Mouse (Mus musculus) thymus, postnatal 10 days (tissue): ENCODE data around the gene Pdlim5.
"Not testable (repeated sequence)": the region's sequence is repeated elsewhere in the genome, so short reads cannot be mapped to it uniquely, and the experiment has no call there.

ENCODE experiments used
- DNase-seq, 2 experiments: peaks; one replicate each; pipeline ENCODE4 v3.0.0; 2021; ENCODE audit warnings: low spot score in 2 of 2

Pdlim5 gene

DNA sequence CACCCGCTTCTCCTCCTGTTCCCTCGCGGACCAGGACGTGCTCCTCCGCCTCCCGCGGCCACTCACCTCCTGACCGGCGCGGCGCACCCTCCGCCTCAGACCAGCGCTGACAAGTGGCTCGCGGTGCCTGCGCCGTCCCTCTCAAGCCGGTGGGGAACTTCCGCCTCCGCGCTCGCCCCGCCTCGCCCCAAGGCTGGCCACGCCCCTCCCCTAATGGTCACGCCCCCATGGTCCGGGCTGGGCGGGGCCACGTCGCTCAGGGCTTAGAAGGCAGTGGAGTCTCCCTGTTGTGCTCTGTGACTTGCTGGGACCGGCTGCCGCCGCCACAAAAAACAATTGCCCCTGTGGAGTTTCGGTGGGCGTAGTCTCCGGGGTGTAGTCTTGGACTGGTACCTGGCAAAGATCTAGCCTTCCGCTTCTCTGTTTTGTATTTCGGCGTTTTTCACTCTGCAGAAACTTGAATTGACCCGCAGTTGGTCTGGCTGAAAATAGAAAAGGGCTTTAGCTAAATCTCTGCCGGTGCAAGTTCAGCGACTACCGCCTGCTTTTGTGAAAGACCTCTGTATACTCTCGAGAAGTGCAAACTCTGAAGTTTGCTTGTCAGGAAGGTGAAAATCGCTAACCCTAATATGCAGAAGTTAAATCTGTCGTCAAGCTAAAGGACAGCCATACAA, at the start of gene Pdlim5:
Gene Pdlim5 (minus strand): TSS at position 177 of the 674 bp plus-strand sequence.
- DNase-seq: peak; percentile 87 to 95

DNA sequence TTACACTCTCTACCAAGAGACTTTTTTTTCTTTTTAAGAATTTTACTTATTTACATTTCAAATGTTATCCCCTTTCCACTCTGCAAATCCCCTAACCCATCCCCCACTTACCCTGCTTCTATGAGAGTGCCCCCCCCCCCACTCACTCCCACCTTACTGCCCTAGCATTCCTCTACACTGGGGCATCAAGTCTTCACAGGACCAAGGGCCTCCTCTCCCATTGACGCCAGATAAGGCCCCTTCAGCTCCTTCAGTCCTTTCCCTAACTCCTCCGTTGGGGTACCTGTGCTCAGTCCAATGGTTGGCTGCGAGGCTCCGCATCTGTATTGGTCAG, 48.2 kb upstream of the Pdlim5 start:
- DNase-seq: no peak

DNA sequence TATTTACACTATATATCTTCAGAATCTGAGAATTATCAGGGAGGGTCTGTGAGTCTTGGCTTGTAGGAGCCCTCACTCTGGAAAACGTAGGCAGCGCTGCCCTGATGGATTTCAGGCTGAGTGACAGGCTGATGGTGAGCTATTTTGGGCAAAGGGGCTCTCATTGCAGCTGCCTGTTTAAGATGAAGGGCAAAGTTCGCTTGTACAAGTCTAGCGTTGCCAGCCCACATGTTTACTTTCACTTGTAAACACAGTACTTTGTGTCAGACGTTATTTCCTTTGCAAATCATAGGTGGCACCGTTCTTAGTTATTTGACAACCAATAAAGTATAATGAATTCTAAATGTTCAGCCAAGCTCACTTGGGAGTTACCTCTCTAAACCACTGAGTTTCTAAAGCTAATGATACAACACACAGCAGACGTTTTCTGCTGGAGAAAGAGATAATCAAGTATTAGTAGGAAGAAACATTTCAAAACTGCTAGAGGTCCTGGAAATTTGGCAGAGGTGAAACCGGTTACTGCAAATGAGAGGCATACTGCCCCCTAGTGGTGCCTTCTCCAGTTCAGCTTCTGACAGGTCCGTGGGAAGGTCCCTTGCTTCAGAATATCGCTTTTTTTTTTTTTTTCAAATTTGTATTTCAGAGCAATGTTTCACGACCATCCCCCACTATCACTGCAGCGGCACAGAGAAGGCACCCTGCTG, 47.7 kb upstream of the Pdlim5 start:
- peak; percentile 71 to 95 for DNase-seq

DNA sequence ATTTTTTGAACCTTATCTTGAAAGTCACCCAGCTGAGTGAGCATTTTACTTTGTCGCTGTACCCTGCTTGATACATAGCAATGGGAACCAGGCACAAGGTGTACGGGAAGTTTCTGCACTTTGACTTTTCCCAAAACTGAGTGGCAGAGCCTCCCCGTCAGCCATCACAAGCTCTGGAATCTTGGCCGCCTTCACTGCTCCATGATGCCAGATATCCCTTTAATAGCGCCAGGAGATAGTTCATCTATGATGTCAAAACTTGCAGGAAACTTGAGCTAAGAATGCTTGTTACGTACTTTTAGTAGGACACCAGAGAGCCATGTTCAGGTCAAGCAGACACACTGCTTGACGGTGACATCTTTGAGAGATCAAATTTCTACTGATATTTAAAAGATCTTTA, 46.7 kb upstream of the Pdlim5 start:
- no peak for DNase-seq

DNA sequence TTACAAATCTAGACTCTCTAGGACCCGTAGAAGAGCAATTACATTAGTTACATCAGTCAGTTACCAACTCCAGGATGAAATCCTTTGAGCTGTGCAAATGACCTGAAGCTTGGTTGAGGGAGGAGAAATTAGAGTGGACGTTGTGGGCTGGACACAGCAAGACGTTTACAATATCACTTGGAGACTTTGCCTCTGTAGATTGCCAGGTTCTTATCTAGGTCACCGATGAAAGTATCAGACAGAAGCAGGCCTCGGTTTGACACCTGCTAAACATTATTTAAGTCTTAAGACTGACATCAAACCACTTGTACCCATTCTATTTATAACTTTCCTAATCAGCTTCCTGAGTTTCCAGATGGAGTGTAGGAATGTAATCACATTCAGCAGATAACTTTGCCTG, 45.6 kb upstream of the Pdlim5 start:
- no peak for DNase-seq

DNA sequence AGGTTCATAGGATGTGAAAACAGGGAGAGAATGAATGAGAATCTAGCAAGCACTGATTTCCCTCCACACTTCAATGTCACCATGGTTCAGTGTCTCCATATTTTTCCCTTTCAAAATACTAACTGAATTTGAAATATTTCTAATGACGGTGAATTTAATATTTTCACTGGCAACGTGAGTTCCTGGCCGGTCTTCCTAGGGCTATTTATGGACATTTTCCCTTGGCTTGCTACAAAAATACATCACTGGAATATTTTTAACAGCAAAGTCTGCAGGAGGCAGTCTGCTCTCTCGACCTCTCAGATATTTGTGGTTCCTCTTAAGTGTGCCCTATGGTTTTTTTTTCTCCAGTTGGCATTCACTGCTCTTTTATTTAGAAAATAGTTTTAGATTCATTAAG, 44.7 kb upstream of the Pdlim5 start:
- no peak for DNase-seq

DNA sequence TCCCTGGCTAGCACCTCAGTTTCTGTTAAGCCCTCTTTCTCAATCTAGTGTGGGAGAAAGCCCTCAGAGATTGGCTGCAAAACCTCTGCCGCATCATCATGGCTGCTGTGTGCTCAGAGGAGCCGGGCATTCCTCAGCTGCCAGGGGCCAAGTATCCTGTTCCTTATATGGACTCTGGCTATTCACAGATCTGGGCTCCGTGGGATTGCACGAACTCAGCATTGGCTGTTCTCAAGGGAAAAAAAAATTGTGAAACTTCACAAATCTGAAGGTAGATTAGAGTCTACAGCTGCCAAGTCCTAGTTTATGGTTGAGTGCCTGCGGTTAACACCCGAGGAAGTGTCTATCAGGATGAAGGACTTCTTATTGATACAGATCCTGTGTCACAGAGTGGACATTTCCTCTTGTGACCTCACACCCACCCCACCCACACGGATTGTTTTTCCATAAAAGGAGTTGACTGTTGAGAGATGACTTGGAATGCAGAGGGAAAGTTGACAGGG, 44.1 kb upstream of the Pdlim5 start:
- DNase-seq: no peak

DNA sequence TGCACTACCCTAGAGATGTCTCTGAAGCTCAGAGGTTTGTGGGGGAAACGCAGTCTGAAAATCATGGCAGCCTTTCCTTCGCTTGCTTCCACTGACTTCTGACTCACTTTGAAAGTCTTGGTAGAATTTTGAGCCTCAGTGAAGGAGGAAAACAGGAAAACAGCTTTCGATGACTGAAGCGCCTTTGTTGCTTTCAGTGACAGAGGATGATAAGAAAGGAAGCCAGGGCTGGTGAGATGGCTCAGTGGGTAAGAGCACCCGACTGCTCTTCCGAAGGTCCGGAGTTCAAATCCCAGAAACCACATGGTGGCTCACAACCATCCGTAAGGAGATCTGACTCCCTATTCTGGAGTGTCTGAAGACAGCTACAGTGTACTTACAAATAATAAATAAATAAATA, 43.1 kb upstream of the Pdlim5 start:
- DNase-seq: not testable (repeated sequence)

DNA sequence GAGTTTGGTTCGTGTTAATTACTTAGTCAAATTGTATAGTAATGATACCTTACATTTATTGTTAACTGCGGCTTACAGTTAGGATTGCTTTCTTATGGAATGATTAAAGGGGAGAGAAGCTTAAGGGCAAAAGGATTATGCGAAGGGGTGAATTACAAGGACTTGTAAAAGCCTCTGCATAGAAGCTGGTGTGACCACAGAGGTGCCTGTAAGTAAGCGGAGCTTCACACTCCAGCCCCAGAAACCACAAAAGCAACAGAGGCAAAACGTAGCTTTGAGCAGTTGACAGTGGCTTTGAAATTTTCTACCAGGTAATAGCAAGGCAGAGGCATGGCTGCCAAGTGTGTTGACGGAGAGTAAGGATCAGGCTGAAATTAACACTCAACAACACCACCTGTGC, 41.3 kb upstream of the Pdlim5 start:
- no peak for DNase-seq

DNA sequence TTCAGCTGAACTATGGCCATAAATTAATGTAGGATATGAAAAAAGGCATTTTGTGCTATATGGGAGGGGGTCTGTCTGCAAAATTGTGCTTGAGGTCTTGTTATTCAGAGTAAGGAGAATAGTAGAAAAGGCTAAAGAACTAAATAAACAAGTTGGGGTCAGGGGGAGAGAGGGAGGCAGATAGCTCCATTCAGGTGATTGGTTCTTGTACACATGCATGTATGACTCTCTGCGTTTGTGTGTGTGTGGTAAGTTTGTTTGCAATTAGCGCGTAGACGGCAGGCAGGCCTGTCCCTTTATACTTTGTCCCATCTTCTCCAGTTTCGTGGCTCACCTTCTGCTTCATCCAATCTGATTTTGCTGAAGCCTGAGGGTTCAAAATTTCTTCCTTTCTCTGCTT, 40.7 kb upstream of the Pdlim5 start:
- no peak for DNase-seq

DNA sequence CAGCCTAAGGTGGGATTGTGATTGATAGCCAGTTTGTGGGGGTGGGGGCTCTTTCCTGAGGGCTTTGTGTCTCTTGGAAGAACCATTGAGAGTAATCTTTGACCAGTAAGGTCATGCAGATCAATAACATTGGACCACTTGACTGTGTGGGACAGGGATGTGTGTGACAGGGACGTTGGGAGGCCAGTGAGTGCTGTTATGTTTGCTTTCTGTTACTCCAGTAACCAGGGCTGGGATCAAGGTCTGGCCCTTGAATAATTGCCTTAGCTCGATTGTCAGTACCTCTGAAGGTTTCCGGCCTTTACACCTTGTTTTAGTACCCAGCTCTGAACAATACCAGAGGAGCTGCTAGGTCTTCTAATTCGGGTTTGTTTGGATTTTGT, 39.3 kb upstream of the Pdlim5 start:
- DNase-seq: no peak

DNA sequence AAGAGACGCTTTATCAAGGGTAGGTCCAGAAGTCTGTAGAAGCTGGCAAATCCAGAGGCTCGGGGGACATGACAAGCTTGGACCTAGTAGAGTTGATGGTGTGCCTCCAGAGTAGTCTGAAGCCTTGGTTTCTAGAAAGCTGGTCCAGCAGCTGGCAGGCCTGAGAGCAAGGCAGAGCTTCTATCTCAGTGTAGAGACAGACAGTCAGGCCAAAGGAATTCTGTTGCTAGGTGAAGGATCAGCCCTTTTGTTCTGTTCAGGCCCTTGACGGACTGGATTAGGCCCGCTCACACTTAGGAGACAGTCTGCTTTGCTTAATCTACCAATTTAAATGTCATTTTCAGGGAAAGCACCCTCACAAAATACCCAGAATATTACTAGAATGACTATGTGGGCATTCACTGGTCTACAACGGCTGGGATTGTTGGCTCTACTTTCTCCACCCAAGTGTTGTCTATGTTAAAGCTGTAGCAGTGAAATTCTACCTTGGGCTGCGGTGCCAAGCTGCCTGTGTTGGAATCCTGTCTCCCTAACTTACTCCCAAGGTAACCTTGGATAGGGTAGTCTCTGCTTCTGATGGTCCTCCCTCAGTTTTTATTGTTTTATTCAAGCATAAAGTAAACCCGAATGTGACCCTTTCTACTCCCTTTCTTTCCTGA, 38.8 kb upstream of the Pdlim5 start:
- no peak for DNase-seq

DNA sequence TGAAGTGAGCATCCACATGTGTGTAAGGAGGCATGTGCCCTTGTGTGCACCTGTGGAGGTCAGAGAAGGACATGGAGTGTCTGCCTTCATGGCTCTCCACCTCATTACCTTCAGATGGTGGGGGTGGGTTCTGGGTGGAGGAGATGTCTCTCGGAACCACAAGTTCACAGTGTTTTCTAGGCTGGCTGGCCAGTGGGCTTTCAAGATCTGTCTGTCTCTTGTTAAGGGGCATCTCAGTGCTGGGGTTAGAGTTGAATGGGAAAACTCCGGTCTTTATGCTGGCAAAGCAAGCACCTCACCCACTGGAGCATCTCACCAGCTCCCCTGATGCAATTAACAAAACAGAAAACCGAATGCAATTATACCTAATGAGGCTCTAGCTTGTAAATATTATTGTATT, 36.0 kb upstream of the Pdlim5 start:
- no peak for DNase-seq

DNA sequence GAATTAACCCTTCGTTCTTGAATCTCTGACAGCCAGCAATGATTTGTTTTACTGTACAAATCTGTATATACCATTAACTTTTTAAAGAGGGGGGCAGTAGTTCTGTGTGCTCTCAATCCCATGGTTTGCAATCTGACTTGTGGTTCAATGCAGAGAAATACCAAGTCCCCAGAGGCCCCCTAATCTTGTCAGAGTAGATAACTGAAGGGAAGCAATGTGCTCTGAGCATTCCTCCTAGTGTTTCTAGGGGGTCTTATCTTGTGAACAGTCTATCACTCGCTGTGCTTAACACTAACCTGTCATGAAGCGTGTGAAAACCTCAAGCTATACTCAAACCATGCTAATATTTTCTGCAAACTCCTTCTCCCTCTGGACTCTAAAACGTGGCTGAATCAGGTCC, 34.6 kb upstream of the Pdlim5 start:
- no peak for DNase-seq

DNA sequence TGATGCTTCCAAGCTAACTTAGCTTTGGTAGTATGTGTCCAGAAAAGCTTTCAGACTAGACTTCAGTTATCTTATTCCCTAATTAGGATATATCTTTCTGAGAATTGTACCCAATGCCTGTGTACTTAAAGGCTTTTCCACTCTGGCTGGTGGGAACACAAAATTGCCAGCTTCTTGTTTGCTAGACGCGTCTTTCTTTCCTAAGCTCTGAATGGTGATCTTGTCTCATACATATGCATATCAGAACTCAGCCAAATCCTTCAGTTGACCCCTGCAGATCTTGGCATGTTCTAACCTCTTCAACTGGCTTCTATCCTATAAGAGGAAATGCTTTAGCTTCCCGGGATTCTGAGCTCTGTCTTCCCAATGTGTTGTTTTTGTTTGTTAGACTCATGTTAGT, 31.3 kb upstream of the Pdlim5 start:
- no peak for DNase-seq

DNA sequence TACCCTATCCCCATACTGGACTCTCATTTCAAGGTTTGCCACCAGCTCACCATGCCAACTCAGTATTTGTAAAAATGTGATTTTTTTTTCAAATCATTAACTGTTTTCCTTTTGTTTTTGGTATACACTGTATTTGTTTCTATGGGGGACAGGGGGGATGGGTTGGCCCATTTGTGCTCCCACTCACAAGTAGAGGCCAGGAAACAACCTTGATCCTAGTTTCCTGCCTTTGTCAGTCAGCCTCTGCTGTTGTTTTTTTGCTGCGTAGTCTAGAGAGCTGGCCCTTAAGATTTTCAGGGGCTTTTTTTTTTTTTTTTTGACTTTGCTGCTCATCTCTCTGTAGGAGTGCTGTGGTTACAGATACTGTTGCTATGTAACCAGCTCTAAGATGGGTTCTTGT, 28.6 kb upstream of the Pdlim5 start:
- DNase-seq: no peak

DNA sequence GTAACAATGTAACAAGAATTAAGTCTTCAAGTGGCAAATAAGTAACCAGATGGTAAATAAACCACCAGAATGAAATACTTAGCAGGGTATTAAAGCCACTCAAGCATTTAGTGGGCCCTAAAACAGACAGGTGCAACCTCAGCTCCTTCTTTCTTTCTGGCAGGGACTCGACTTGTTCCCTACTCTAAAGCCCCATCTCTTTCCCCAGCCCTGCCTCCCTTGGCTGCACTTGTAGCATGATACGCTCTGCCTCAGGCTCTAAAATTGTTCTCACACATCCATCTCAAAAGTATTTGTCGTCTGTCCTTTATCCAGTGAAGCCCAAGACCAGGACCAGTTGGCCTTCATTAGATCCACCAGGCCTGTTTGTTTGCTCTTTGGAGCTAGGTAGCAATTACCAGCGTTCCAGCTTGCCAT, 28.0 kb upstream of the Pdlim5 start:
- no peak for DNase-seq

DNA sequence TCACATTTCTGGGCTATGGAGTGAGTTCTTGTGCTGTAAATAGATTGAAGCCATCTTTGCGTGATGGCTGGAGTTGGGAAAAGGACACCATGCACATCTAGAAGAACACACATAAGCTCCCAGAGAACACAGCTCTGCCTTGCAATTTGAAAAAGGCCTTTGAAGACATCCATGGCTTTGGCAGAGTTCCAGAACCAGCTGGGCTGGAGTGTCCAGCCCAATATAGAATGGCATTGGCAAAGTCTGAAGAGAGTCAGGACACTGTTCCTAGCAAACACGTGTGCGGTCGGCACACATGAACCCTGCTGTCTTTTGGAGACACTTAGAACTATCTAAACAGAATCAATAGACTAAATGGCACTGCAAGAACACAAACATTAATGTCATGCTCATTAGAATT, 26.7 kb upstream of the Pdlim5 start:
- no peak for DNase-seq

DNA sequence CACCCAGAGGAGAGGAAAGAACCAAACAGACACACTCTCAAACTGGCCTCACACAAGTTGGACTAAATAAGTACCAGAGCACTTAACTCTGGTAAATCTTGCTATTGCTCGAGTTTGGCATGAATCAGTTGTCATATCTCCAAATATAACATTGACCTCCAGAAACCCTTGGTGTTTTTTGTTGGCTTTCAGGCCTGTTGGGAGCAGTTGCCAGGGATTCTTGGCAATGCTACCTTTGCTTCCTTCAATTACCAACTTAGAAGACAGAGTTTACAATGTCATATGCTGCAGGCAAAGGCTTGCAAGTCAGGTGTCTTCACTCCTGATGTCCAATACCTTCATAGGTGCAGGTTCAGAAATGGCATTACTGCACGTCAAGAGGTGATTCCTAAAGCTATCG, 26.0 kb upstream of the Pdlim5 start:
- no peak for DNase-seq

DNA sequence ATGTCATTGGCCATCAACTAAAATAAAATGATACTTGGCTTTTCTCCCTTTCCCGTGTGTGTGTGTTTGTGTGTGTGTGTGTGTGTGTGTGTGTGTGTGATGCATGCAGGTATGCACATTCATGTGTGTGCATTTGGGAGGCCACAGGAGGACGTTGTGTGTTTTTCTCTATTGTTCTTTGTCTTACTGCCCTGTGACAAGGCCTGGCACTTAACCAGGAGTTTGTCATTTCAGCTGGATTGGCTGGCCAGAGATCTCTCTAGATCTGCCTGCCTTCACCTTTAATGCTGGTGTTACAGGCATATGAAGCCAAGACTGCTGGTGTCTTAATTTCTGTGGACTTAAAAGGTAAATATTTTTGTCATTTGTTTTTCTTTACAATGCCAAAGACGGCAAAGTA, 22.5 kb upstream of the Pdlim5 start:
- no peak for DNase-seq

DNA sequence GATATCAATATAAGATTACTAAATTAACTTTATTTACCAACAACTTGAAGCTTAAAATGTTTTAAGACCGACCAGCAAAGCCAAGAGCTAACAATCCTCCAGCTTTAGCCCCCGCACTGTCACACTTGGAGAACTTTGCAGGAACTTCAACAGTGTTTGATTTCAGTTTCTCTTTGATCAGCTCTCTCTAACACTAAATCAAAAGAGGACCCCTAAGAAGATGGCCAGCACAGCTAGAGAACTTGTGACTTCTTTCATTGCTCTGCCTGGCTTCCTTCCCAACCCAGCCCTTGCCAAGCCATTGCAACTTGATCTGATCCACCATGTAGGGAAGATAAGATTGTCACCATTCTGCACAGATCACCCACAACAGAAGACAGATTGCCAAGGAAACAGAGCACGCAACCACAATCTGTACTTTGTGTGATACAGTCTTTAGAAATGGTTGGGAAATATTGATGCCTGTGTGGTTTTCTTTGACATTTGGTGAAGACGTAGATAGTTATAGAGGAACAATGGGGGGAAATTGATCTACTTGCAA, 17.9 kb upstream of the Pdlim5 start:
- no peak for DNase-seq

DNA sequence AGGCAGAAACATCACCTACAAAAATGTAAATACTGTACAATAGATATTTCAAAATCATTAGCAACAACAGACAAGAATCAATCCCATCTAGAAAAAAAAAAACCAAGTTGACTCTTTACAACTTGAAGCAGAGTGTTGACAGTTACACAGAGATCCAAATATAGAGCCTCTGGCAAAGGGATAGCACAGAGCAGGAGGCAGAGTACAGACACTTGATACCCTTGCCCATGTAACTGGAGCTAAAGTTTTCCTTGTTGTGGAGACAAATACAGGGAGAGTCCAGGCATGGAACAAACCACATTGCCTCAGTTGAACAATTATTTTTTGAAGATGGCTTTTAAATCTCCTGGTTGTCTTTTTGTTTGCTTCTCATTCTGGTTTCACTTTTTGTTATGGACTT, 15.4 kb upstream of the Pdlim5 start:
- DNase-seq: no peak
